In the genomic region with DNA sequence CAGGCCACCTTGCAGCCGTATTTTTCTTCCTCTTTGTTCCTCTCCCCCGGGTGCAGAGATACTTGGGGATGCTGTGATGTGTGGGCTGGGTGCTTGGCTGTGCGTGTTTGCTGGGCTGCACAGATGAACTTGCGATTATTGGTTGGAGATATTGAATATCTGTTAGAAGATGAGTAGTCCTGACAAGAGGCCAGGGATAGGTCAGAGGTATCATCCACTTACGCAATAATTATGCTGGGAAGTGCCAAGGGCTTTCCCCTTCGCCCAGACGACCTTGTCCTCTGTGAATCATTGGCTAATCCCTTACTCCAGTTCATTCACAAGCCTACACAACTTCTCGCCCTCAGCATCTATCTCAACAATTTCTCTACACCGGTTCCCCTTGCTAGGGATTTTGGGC, we compare ENCODE assay signal across 21 mouse cellular contexts.
DNase-seq lines count a peak whose midpoint lies in the region; ATAC-seq and TF ChIP-seq lines count a peak whose summit lies in the region.
"Had no signal": no experiment of that assay in that cellular context is flagged by ENCODE, and none has a peak within 500 bp of the region (broad histone marks: within the 10 kb centered on the region; RNA-seq: fewer than 3 reads in every experiment).

No protein-coding gene starts in this region.

- H3K36me3 ChIP-seq in lung, embryonic 14.5 days (ENCODE audit: insufficient read depth), result peaks cover 7% of the 10 kb centered on the region; the same call in 1 of the 2 replicates
- no peaks in the 10 kb centered on the region for H3K36me3 ChIP-seq in liver, embryonic 11.5 days (ENCODE audit: control insufficient read depth, insufficient read depth, low read length)
- H3K36me3 ChIP-seq in myocyte (ENCODE audit: control insufficient read depth, insufficient read depth), result no peaks in the 10 kb centered on the region
- H3K36me3 ChIP-seq: midbrain, embryonic 15.5 days had no signal

- H3K9me3 ChIP-seq in lung, embryonic 14.5 days (ENCODE audit: low read depth, low read length), result no peaks in the 10 kb centered on the region
- no peaks in the 10 kb centered on the region for H3K9me3 ChIP-seq in liver, embryonic 11.5 days (ENCODE audit: control insufficient read depth, low read length)
- H3K9me3 ChIP-seq: forebrain, embryonic 13.5 days; midbrain, embryonic 15.5 days had no signal

- H3K4me2 ChIP-seq in lung, embryonic 14.5 days, result no peak overlapping the region
- H3K4me2 ChIP-seq in liver, embryonic 11.5 days, result peak overlapping the region; percentile 22; the same call in 1 of the 2 replicates
- no peak overlapping the region for H3K4me2 ChIP-seq in myocyte (ENCODE audit: low read depth)
- H3K4me2 ChIP-seq: forebrain, embryonic 13.5 days; midbrain, embryonic 15.5 days had no signal

- no peak overlapping the region for H3K9ac ChIP-seq in lung, embryonic 14.5 days
- no peak overlapping the region for H3K9ac ChIP-seq in liver, embryonic 11.5 days (ENCODE audit: low read depth, low read length)
- H3K9ac ChIP-seq: forebrain, embryonic 13.5 days; midbrain, embryonic 15.5 days had no signal

- 88% methylated on average over 9 of the region's 9 CpGs for WGBS in lung, embryonic 14.5 days
- 73% methylated on average over 9 of the region's 9 CpGs for WGBS in liver, embryonic 11.5 days

- DNase-seq in adrenal gland, adult 8-10 months, result peak; percentile 62
- no peak for DNase-seq in adrenal gland, postnatal 4 days (ENCODE audit: low spot score in 2 of 2)
- no peak for DNase-seq in lung, embryonic 14.5 days
- DNase-seq in lung, postnatal 25 days (ENCODE audit: low spot score), result no peak
- no peak for DNase-seq in liver, embryonic 11.5 days (ENCODE audit: low spot score)
- no peak for DNase-seq in cerebellum, adult 9-11 months
- DNase-seq in spleen, postnatal 14 days (ENCODE audit: low spot score in 2 of 2), result no peak
- DNase-seq: cerebellum, adult 18-20 months; gastrocnemius, postnatal 14 days; kidney, adult 18-20 months; layer of hippocampus, adult 9-11 months; left cerebral cortex, postnatal 4 days; lung, adult 18-20 months; lung, postnatal 36 days; retina, postnatal 1 day; thymus, postnatal 36 days had no signal

- H3K79me2 ChIP-seq in myocyte (ENCODE audit: control insufficient read depth, insufficient read depth), result no peaks in the 10 kb centered on the region

- TF ChIP-seq CTCF in lung, embryonic 14.5 days (IDR thresholded peaks at IDR 0.05; ENCODE audit: low read depth), result no peak

- no peak overlapping the region for H3ac ChIP-seq in myocyte (ENCODE audit: control insufficient read depth, insufficient read length)

- H3K27ac ChIP-seq in lung, embryonic 14.5 days (ENCODE audit: low read depth), result 0 out of 2 replicates have a peak overlapping the region, but pooled peaks have one; percentile 38
- no peak overlapping the region; the same call in 1 of the 2 replicates for H3K27ac ChIP-seq in liver, embryonic 11.5 days (ENCODE audit: low read depth, low read length)
- H3K27ac ChIP-seq: forebrain, embryonic 13.5 days; hindbrain, postnatal 0 days; left cerebral cortex, adult 2 months; midbrain, embryonic 15.5 days had no signal

- H3K4me1 ChIP-seq in lung, embryonic 14.5 days (ENCODE audit: insufficient read depth), result peaks cover 4% of the 10 kb centered on the region; the same call in 1 of the 2 replicates
- 0 out of 2 replicates have a peak, but pooled peaks cover 4% of the 10 kb centered on the region for H3K4me1 ChIP-seq in liver, embryonic 11.5 days (replicated peaks; ENCODE audit: control insufficient read depth, insufficient read depth, low read length)
- H3K4me1 ChIP-seq: forebrain, embryonic 13.5 days; midbrain, embryonic 15.5 days had no signal

- no peak for TF ChIP-seq POLR2A in myocyte (IDR thresholded peaks at IDR 0.05; ENCODE audit: insufficient read length, low read depth)

- no peak overlapping the region for H3K4me3 ChIP-seq in lung, embryonic 14.5 days (ENCODE audit: low read depth, low read length)
- no peak overlapping the region for H3K4me3 ChIP-seq in liver, embryonic 11.5 days (ENCODE audit: low read depth, low read length)
- H3K4me3 ChIP-seq in myocyte, result no peak overlapping the region
- H3K4me3 ChIP-seq: forebrain, embryonic 13.5 days; left cerebral cortex, adult 2 months; midbrain, embryonic 15.5 days had no signal

- ATAC-seq in lung, embryonic 14.5 days (ENCODE audit: insufficient read depth), result no peak
- ATAC-seq in liver, embryonic 11.5 days (replicated peaks; ENCODE audit: low FRiP score), result no peak
- ATAC-seq: forebrain, embryonic 13.5 days; hindbrain, postnatal 0 days; midbrain, embryonic 15.5 days had no signal

- no peaks in the 10 kb centered on the region for H3K27me3 ChIP-seq in lung, embryonic 14.5 days (ENCODE audit: insufficient read depth, low read length)
- no peaks in the 10 kb centered on the region for H3K27me3 ChIP-seq in liver, embryonic 11.5 days (replicated peaks; ENCODE audit: control insufficient read depth, insufficient read depth, low read length)
- no peaks in the 10 kb centered on the region for H3K27me3 ChIP-seq in myocyte (ENCODE audit: control insufficient read depth, insufficient read depth, insufficient read length)
- H3K27me3 ChIP-seq: forebrain, embryonic 13.5 days; midbrain, embryonic 15.5 days had no signal

TF ChIP-seq in myocyte, 11 proteins besides CTCF, POLR2A, EP300 and RAD21:
- no peak for TF ChIP-seq SRF (IDR thresholded peaks at IDR 0.05; ENCODE audit: control insufficient read depth, insufficient read length, low read depth)
- peak; percentile 49; the same call in 1 of the 2 replicates for TF ChIP-seq CEBPB (IDR thresholded peaks at IDR 0.05; ENCODE audit: insufficient read depth, poor library complexity, severe bottlenecking)
